Comparison of ENCODE assay signal across 9 mouse cellular contexts in the genomic region with DNA sequence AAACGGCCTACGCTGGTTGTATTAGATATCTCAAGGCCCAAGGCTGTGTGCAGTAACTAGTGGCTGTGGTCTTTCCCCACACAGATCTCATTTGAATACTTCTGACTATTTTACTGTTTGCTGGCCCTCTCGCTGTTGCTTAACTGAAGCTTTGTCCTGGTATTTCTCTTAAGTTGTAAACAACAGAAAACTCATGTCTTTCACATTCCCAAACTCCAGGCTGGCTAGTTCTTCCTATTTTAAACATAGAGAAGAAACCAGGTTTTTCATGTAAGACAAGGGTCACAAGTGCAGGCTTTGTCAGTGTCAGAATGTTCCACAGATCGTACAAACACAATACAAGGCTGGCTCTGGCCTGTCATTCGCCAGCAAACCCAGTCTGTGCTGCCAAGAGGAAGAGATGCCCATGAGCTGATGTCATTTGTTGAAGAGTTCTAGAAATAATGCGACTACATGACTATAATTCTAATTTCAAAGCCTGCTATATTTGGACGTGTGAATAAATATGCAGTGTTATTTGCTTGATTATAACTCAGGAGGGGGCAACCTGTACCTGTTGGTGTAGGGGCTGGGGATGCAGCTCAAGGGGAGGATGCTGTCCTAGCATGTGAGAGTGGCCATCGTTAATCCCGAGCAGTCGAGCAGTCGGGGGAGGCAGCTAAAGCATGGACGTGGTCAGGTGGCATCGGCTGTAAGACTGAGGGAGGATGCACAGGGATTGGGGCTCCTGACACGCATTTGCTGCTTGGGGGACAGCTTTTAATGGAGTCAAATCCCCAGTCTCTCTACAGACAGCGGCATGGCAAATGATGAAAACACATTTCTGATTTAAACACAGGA.
DNase-seq lines count a peak whose midpoint lies in the region; ATAC-seq lines count a peak whose summit lies in the region.
"Had no signal": no experiment of that assay in that cellular context is flagged by ENCODE, and none has a peak within 500 bp of the region (broad histone marks: within the 10 kb centered on the region; RNA-seq: fewer than 3 reads in every experiment).

No protein-coding gene starts in this region.

- no peak overlapping the region for H3K4me2 ChIP-seq in embryonic facial prominence, embryonic 15.5 days (replicated peaks)
- no peak overlapping the region for H3K4me2 ChIP-seq in stomach, embryonic 14.5 days (replicated peaks; ENCODE audit: low read depth, low read length)
- H3K4me2 ChIP-seq: midbrain, embryonic 12.5 days had no signal

- peak overlapping the region; percentile 44; the same call in 1 of the 2 replicates for H3K27ac ChIP-seq in embryonic facial prominence, embryonic 15.5 days (replicated peaks)
- H3K27ac ChIP-seq in embryonic facial prominence, embryonic 10.5 days (replicated peaks) = no peak overlapping the region
- H3K27ac ChIP-seq in stomach, embryonic 14.5 days (ENCODE audit: low read length) = 0 out of 2 replicates have a peak overlapping the region, but pooled peaks have one; percentile 11
- H3K27ac ChIP-seq: midbrain, embryonic 12.5 days had no signal

- no peaks in the 10 kb centered on the region for H3K27me3 ChIP-seq in embryonic facial prominence, embryonic 15.5 days
- no peaks in the 10 kb centered on the region for H3K27me3 ChIP-seq in embryonic facial prominence, embryonic 10.5 days (replicated peaks; ENCODE audit: low read depth, poor library complexity, severe bottlenecking)
- no peaks in the 10 kb centered on the region for H3K27me3 ChIP-seq in stomach, embryonic 14.5 days (ENCODE audit: control insufficient read depth, insufficient read depth, low read length)
- H3K27me3 ChIP-seq: midbrain, embryonic 12.5 days had no signal

- no peak overlapping the region for H3K4me3 ChIP-seq in embryonic facial prominence, embryonic 15.5 days (replicated peaks)
- no peak overlapping the region for H3K4me3 ChIP-seq in embryonic facial prominence, embryonic 10.5 days
- H3K4me3 ChIP-seq in stomach, embryonic 14.5 days (ENCODE audit: low read depth, low read length) = no peak overlapping the region
- H3K4me3 ChIP-seq: midbrain, embryonic 12.5 days had no signal

- H3K9ac ChIP-seq in embryonic facial prominence, embryonic 15.5 days = no peak overlapping the region
- no peak overlapping the region for H3K9ac ChIP-seq in stomach, embryonic 14.5 days (replicated peaks; ENCODE audit: low read depth, low read length)
- H3K9ac ChIP-seq: midbrain, embryonic 12.5 days had no signal

- no peaks in the 10 kb centered on the region for H3K9me3 ChIP-seq in embryonic facial prominence, embryonic 15.5 days (replicated peaks)
- no peaks in the 10 kb centered on the region for H3K9me3 ChIP-seq in embryonic facial prominence, embryonic 10.5 days
- H3K9me3 ChIP-seq in stomach, embryonic 14.5 days (ENCODE audit: control insufficient read depth, low read depth, low read length) = no peaks in the 10 kb centered on the region
- H3K9me3 ChIP-seq: midbrain, embryonic 12.5 days had no signal

- 82% methylated on average over 15 of the region's 15 CpGs for WGBS in embryonic facial prominence, embryonic 15.5 days
- 86% methylated on average over 15 of the region's 15 CpGs for WGBS in embryonic facial prominence, embryonic 10.5 days
- WGBS in stomach, embryonic 14.5 days = 73% methylated on average over 15 of the region's 15 CpGs

- no peak for ATAC-seq in embryonic facial prominence, embryonic 15.5 days (ENCODE audit: insufficient number of reproducible peaks, low FRiP score, low TSS enrichment, low read depth)
- no peak for ATAC-seq in stomach, embryonic 14.5 days (ENCODE audit: insufficient number of reproducible peaks, insufficient read depth, low FRiP score, low read depth)

- H3K4me1 ChIP-seq in embryonic facial prominence, embryonic 15.5 days = no peaks in the 10 kb centered on the region
- peaks cover 15% of the 10 kb centered on the region for H3K4me1 ChIP-seq in embryonic facial prominence, embryonic 10.5 days
- peaks cover 17% of the 10 kb centered on the region for H3K4me1 ChIP-seq in stomach, embryonic 14.5 days (ENCODE audit: control insufficient read depth, insufficient read depth, low read length)

- H3K36me3 ChIP-seq in embryonic facial prominence, embryonic 15.5 days = peaks cover 63% of the 10 kb centered on the region
- peaks cover 90% of the 10 kb centered on the region for H3K36me3 ChIP-seq in embryonic facial prominence, embryonic 10.5 days (replicated peaks)
- peaks cover 50% of the 10 kb centered on the region for H3K36me3 ChIP-seq in stomach, embryonic 14.5 days (ENCODE audit: control insufficient read depth, insufficient read depth, low read length)

- no peak for DNase-seq in embryonic facial prominence, embryonic 10.5 days (ENCODE audit: low spot score)
- DNase-seq in left cerebral cortex, adult 18-20 months (ENCODE audit: low spot score in 2 of 2) = peak; percentile 22 to 33
- DNase-seq in left cerebral cortex, adult 9 months (ENCODE audit: low spot score in 2 of 2) = no peak
- peak; percentile 67 to 75 for DNase-seq in heart, postnatal 10 days
- no peak for DNase-seq in gastrocnemius, postnatal 4 days (ENCODE audit: low spot score in 2 of 2)
- DNase-seq in adrenal gland, postnatal 4 days (ENCODE audit: low spot score in 2 of 2) = no peak

- intact Hi-C loops in heart, postnatal 10 days (cut with DNase I) = no loop called here

Comparison
In these comparisons a context has a peak if more than half of its experiments do, and no peak if none do; other contexts are left out.
1. DNase-seq: peak in left cerebral cortex, adult 18-20 months (2 of 2) and heart, postnatal 10 days (2 of 2); none in embryonic facial prominence, embryonic 10.5 days (single experiment), left cerebral cortex, adult 9 months (0 of 2), gastrocnemius, postnatal 4 days (0 of 2) and adrenal gland, postnatal 4 days (0 of 2).